8 mouse cellular contexts compared by ENCODE assay signal in the genomic region with DNA sequence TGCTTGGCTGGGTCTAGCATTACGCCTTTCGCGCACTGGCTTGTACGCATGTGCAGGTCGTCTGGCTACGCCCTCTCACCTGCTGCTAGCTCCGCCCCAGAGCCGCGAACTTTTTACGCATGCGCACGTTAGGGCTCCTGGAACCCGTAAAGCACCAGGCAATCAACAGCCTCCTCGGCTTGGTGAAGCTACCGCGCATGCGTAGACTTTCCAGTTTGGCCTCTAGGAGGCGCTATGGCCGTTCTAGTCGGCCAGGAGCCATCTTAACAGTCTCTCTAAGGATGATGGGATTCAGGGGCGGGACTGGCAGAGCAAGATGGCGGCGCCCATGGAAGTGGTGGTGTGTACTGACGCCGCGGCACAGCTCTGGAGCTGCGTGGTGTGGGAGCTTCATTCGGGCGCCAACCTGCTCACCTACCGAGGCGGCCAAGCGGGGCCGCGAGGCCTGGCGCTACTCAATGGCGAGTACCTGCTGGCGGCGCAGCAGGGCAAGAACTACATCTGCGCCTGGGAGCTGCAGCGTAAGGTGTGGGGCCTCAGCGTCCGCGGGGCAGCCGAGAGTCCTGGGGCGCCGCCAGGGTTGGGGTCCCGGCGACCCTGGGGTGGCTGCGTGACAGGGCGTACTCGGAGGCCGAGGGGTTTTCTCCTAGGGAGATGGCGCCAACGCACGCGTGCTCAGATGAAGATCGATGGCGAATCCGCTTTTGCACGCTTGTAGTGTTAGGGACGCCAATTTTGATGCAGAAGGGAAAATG. TPM values are rescaled to one million over a fixed set of nuclear protein-coding genes. Genes with fewer than 3 reads are reported as not detected.
DNase-seq lines count a peak whose midpoint lies in the region; ATAC-seq lines count a peak whose summit lies in the region.

A gene (plus strand): TSS at position 306 of the 755 bp plus-strand sequence.

- H3K27me3 ChIP-seq in heart, embryonic 10.5 days (ENCODE audit: insufficient read depth, poor library complexity, severe bottlenecking): no peaks in the 10 kb centered on the region
- no peaks in the 10 kb centered on the region for H3K27me3 ChIP-seq in kidney, embryonic 15.5 days

- peak; percentile 99 for DNase-seq in B cell, adult 2 months
- DNase-seq in brain, adult 2 months (ENCODE audit: low read depth, low spot score): peak; percentile 100
- peak; percentile 100 for DNase-seq in heart, embryonic 10.5 days (ENCODE audit: low spot score)
- DNase-seq in liver: peak; percentile 100
- DNase-seq in spleen, postnatal 4 days (ENCODE audit: low spot score in 2 of 2): peak; percentile 100

- H3K9me3 ChIP-seq in heart, embryonic 10.5 days: no peaks in the 10 kb centered on the region
- H3K9me3 ChIP-seq in kidney, embryonic 15.5 days (replicated peaks): no peaks in the 10 kb centered on the region

- peak within 1 kb of the TSS; percentile 91 for H3K27ac ChIP-seq in heart, embryonic 10.5 days
- peak within 1 kb of the TSS; percentile 82 for H3K27ac ChIP-seq in kidney, embryonic 15.5 days

- H3K4me1 ChIP-seq in heart, embryonic 10.5 days: peaks cover 36% of the 10 kb centered on the region
- peaks cover 36% of the 10 kb centered on the region for H3K4me1 ChIP-seq in kidney, embryonic 15.5 days

- H3K4me2 ChIP-seq in kidney, embryonic 15.5 days: peak within 1 kb of the TSS; percentile 83

- ATAC-seq in erythroblast, adult 5-6 weeks (replicated peaks; ENCODE audit: low FRiP score, poor library complexity, severe bottlenecking): peak; percentile 90
- ATAC-seq in kidney, embryonic 15.5 days (replicated peaks; ENCODE audit: low FRiP score): peak; percentile 94
- ATAC-seq in monocyte, adult 5-6 weeks (replicated peaks; ENCODE audit: insufficient number of reproducible peaks, low FRiP score, low TSS enrichment, poor library complexity, severe bottlenecking): peak; percentile 85

- WGBS in heart, embryonic 10.5 days: under 1% methylated on average over 61 of the region's 61 CpGs
- under 1% methylated on average over 61 of the region's 61 CpGs for WGBS in kidney, embryonic 15.5 days

- H3K36me3 ChIP-seq in heart, embryonic 10.5 days: peaks cover 38% of the 10 kb centered on the region
- H3K36me3 ChIP-seq in kidney, embryonic 15.5 days: peaks cover 38% of the 10 kb centered on the region

- H3K4me3 ChIP-seq in heart, embryonic 10.5 days: peak within 1 kb of the TSS; percentile 96
- peak within 1 kb of the TSS; percentile 99 for H3K4me3 ChIP-seq in kidney, embryonic 15.5 days (replicated peaks)

- H3K9ac ChIP-seq in kidney, embryonic 15.5 days: peak within 1 kb of the TSS; percentile 92

RNA-seq across cellular contexts. Expression of the gene that starts here (rescaled TPM):
- 4.0 and 7.5 TPM in 2 replicates for total RNA-seq in erythroblast, adult 5-6 weeks (2015; ENCODE audit: low replicate concordance)
- 2.5 and 14.2 TPM in 2 replicates for total RNA-seq in erythroblast, adult 5-6 weeks (2017; ENCODE audit: low replicate concordance)
- polyA plus RNA-seq in heart, embryonic 10.5 days (2016; fragmentation: Nextera tagmentation; extraction: Ambion mirVana): 127 and 155 TPM in 2 replicates
- polyA plus RNA-seq in kidney, embryonic 15.5 days (2015; fragmentation: Nextera tagmentation; extraction: Ambion mirVana): 115 TPM in 2 replicates
- total RNA-seq in monocyte, adult 5-6 weeks (2017): 7.8 to 14.2 TPM (median 8.8 TPM) in 3 replicates

Comparison
In these comparisons a context has a peak if more than half of its experiments do, and no peak if none do; other contexts are left out.
1. Peak in every context shown above with its lines: DNase-seq, ATAC-seq, H3K4me3 ChIP-seq and H3K27ac ChIP-seq.